Mouse (Mus musculus) gastrocnemius, postnatal 4 days (tissue): ENCODE measurements around the gene Selenon. TPM values are rescaled to one million over a fixed set of nuclear protein-coding genes. Genes with fewer than 3 reads are reported as not detected.

ENCODE experiments used
- DNase-seq, 2 experiments: peaks; one replicate each; pipeline ENCODE4 v3.0.0; 2021 to 2022; ENCODE audit warnings: low spot score in 2 of 2, mixed read lengths in 2 of 2
- total RNA-seq, 2 experiments: library from RNA; stranded (reverse); gene quantifications; 2 replicates each; pipeline ENCODE4 v1.2.3; 2021

Gene Selenon
- total RNA-seq, 2 experiments from 2014 or later = 43.5 to 45.4 TPM

- DNase-seq = no peak
Measured at GRCm38 (mm10) chr4:134546814-134547705, 4.9 kb downstream of the Selenon start.

DNA sequence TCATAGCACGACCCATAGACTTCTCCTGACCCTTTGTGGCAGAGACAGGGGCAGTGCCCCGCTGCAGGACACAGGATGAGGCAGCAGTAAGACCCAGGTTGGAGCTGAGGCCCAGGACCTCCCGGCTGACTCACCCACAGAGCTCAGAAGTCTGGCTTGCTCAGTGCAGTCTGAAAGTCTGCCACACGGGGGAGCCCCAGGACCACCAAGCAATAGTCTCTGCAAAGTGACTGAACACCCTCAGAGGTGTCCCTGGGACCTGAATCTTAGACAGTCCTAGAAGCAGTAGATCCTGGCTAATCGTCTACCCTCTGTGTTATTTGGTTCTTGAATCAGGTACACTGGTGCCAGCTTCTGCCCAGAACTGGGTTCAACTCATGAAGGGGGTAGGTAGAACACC lies 8.7 kb downstream of the Selenon start:
- peak; percentile 87 to 89 for DNase-seq

DNA sequence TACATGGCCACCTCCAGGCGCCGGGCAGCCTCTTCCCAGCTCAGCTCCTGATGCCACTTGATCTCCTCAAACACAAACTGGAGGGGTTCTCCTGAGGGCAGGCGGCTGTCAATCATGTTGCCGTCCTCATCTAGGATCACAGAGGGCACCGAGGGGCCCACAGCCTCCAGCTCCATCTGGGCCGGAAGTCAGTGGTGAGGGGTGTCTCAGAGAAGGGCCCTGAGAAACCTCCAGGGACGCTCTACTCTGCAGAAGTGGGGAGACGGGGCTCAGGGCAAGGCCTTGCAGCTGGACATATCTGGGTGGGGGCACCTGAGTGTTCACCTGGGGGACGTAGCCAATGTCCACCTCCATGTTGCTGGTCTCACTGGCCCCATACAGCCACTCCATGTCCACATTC lies 9.2 kb downstream of the Selenon start:
- DNase-seq = no peak

DNA sequence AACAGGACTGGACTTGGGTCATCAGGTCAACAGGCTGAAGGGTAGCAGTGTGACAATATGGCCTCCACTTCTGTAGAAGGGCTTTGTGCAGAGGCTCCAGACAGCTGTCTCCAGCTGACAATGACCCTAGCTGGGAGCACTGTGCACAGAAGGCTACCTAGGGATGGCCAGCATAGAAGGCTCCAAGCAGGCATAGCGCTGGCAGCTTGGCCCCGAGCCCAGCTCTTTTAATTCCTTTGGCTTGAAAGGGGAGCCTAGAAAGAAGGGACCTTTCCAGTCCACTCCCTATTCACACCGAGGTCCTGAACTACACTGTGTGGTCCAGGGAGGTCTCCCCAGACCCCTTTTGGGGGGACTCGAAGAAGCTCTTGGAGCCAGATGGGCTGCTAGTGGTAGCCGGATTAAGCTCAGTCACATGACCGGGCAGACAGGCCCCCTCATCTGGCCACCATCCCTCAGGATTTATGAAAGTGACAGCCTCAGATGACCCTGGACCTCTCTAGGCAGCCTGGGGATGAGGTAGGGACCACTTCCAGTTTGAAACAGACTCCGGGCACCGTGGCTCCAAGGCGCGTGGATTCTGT lies 12.9 kb downstream of the Selenon start:
- DNase-seq = no peak

DNA sequence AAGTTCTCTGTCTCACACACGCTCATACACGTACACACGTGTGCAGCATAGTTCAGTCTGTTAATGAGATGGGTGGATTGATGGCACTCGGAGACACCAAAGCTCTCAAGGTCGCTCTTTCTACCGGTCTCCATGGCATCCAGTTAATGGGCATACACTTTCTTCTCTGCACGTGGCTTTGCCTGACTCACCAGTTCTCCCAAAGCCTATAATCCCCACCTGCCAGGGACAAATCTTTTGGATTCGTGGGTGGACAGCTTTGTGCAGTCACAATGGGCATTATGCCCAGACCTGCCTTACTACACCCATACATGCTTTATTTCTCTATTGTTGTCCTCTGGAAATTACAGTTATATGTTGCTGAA lies 16.2 kb downstream of the Selenon start:
- no peak for DNase-seq

GRCm38 (mm10) chr4:134534932-134535786 lies 16.8 kb downstream of the Selenon start, which contains the start of gene Mtfr1l:
Mtfr1l (minus strand) TSS chr4:134535387.
- peak; percentile 94 to 98 for DNase-seq

- DNase-seq = peak; percentile 60 to 76
Measured at GRCm38 (mm10) chr4:134534124-134534886, 17.7 kb downstream of the Selenon start.

- no peak for DNase-seq
Measured at GRCm38 (mm10) chr4:134533421-134533820, 18.5 kb downstream of the Selenon start.

GRCm38 (mm10) chr4:134532928-134533327 lies 19.0 kb downstream of the Selenon start:
- no peak for DNase-seq

DNA sequence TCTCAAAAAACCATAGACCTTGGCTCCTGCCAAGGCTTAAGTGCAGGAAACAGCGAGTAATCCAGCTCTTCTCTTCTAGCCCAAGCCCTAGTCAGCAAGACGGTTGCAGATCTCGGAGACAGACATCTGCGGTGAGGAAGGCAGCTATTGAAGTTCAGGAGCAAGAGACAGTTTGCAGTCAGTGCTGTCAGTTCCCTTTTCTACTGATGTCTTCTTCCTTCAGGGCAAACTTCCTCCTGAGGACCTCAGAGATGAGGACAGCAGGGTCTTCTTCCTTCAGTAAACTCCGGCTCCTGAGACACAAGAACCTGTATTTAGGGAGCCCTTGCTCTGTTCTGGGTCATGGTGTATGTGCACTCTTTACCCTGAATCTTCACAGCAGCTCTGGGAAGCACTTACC lies 25.7 kb downstream of the Selenon start:
- DNase-seq = no peak

DNA sequence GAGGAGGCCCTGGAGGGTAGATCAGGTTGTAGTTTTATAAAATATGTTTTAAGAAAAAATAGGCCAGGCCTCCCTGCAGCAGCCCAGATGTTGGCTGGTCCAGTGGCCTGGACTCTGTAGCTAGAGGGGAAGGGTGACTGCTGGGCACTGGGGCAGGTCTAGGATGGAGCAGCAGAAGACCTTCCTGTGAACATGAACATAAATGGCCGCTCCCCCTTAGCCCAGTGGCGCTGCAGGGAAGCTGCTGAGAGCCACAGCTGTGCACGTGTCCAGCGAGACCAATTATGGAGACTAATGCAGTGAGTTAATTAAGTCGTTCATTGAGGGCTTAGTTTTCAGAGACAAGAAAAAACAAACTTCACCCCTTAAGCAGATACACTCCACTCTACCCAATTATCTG lies 26.2 kb downstream of the Selenon start:
- no peak for DNase-seq

GRCm38 (mm10) chr4:134523447-134523846 lies 28.5 kb downstream of the Selenon start:
- no peak for DNase-seq

DNA sequence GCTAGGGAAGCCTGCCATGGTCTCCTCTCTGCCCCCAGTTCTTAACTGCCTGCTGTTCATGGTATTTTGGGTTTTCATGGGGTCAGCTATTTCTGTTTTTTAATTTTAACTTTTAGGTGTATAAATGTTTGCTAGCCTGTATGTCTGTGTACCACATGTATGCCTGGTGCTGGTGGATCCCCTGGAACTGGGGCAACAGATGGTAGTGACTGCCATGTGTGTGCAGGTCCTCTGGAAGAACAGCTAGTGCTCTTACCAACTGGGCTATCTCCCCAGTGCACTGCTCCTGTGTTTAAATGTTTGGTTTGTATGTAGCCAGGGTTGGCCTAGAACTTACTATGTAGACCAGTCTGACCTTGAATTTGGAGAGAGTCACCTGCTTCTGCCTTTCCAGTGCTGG lies 32.7 kb downstream of the Selenon start:
- no peak for DNase-seq

DNA sequence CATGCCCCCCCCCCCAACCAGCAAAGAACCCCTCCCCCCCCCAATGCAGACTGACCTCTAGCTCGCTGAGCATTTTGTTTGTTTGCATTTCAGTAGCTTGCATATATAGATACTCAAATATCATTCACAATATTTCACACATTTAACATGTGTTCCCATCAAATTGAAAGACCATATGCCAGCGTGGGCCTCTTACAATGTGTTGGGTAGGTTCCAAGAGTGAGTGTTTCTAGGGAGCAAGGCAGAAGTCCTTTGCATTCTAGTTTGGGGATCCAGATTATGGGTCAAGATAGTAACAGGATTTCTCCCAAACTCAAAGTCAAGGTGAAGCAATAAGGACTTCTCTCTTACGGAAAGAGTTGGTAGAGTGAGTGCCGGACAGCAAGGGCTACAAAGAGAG lies 33.4 kb downstream of the Selenon start:
- DNase-seq = no peak

DNA sequence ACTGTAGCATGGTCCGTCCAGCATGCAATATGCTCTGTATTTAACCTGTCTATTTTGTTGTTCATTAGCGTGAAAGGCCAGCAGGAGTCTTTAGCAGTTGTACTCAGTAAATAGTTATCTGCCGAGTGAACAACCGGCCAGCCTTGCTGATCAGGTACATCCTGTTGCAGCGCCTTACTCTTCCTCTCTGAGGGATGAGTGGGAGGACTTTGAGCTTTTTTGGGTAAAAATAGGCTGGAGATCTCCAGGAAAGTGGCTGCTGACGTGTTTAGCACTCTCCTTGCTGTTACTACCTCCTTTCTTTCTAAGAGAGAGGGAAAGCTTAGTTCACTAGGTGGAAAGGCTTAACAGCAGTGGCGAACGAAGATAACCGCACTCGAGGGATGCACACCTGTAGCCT lies 34.2 kb downstream of the Selenon start:
- no peak for DNase-seq

- no peak for DNase-seq
Measured at GRCm38 (mm10) chr4:134516981-134517380, 35.0 kb downstream of the Selenon start.

- no peak for DNase-seq
Measured at GRCm38 (mm10) chr4:134515614-134516013, 36.4 kb downstream of the Selenon start.

DNA sequence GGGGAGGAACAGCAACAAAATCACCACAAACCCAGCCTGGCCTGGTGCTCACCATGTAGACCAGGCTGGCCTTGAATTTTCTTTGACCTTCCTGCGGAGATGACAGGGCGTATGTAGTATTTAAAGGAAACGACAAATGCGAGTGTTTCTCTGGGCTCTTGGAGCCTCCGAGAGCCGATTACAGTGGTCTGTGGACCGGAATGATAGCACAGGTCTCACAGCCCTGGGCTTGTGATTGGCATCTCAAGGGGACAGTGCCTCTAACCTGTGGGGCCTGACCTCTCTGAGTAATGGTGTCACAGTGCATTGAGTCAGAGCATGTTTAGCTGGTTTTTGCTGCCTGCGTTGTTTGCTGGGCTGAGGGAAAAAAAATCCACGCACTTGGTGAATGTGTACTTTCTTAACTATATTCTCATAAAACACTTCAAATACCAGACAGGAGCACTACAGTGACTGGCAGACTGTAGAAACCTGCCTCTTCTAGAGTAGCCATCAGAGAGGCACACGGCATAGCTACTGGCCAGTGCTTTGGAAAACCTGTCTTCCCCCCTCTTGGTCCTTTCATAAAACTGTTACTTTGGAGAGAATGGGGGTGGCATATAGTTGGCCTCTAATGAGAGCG lies 37.5 kb downstream of the Selenon start:
- DNase-seq = no peak

GRCm38 (mm10) chr4:134512798-134513197 lies 39.2 kb downstream of the Selenon start:
- DNase-seq = peak; percentile 40 to 81

GRCm38 (mm10) chr4:134511730-134512129 lies 40.2 kb downstream of the Selenon start:
- DNase-seq = no peak
